Mouse (Mus musculus) lung, postnatal 0 days (tissue): ENCODE data around the gene Bicdl1. TPM values are rescaled to one million over a fixed set of nuclear protein-coding genes. Genes with fewer than 3 reads are reported as not detected.

Experiments used
- ATAC-seq: fragments of 200-750 bp; cut with Nextera tagmentation; 2 replicates; pipeline ENCODE4 v1.8.0; 2017; ENCODE audit warnings: moderate library complexity
- DNase-seq: peaks from one replicate; pipeline ENCODE4 v3.0.0-alpha.2; 2016; ENCODE audit warnings: low spot score
- H3K27ac ChIP-seq: fragments of 300-500 bp; sonication (generic); 2 replicates; pipeline ENCODE4 v1.5.1; 2014; ENCODE audit warnings: antibody characterized with exemption, mild to moderate bottlenecking, low read length, mixed read lengths
- H3K27me3 ChIP-seq: fragments of 300-500 bp; sonication (generic); replicated peaks from 2 replicates; pipeline ENCODE4 v1.6.1; 2014; ENCODE audit warnings: low read length, mixed read lengths; ENCODE audit not compliant: insufficient read depth
- H3K36me3 ChIP-seq: fragments of 300-500 bp; sonication (generic); 2 replicates; pipeline ENCODE4 v1.6.1; 2014; ENCODE audit warnings: low read length, mixed read lengths; ENCODE audit not compliant: insufficient read depth
- H3K4me1 ChIP-seq: fragments of 300-500 bp; sonication (generic); 2 replicates; pipeline ENCODE4 v1.6.1; 2014; ENCODE audit warnings: antibody characterized with exemption, low read depth, low read length, mixed read lengths; ENCODE audit not compliant: insufficient read depth
- H3K4me2 ChIP-seq: fragments of 300-500 bp; sonication (generic); replicated peaks from 2 replicates; pipeline ENCODE4 v1.6.1; 2014; ENCODE audit warnings: low read depth, mild to moderate bottlenecking, low read length, moderate library complexity, mixed read lengths
- H3K4me3 ChIP-seq: fragments of 300-500 bp; sonication (generic); 2 replicates; pipeline ENCODE4 v1.5.1; 2014; ENCODE audit warnings: low read depth, low read length
- H3K9ac ChIP-seq: fragments of 300-500 bp; sonication (generic); replicated peaks from 2 replicates; pipeline ENCODE4 v1.6.1; 2014; ENCODE audit warnings: low read depth, mild to moderate bottlenecking
- H3K9me3 ChIP-seq: fragments of 300-500 bp; sonication (generic); 2 replicates; pipeline ENCODE4 v1.6.1; 2016; ENCODE audit warnings: low read length, mixed read lengths
- CTCF ChIP-seq: IDR thresholded peaks from 2 replicates; pipeline ENCODE4 v1.5.1; 2016; ENCODE audit warnings: antibody characterized with exemption, mild to moderate bottlenecking
- EP300 ChIP-seq: IDR thresholded peaks from 2 replicates; pipeline ENCODE4 v1.6.1; 2016; ENCODE audit warnings: antibody characterized with exemption, mild to moderate bottlenecking, control low read depth
- WGBS: fragments of 180-500 bp; shearing (Covaris S2); extraction: QIAGEN DNeasy Blood & Tissue Kit; methylation state at CpG from one replicate; pipeline ENCODE4 v1.1.7; 2014; 5-methylcytosine and 5-hydroxymethylcytosine counted together
- polyA plus RNA-seq: library from polyadenylated mRNA; unstranded; fragments of >200 nt; fragmentation: Nextera tagmentation; extraction: Ambion mirVana; gene quantifications from 2 replicates; pipeline ENCODE4 v1.2.1, GENCODE M21; 2015

The Bicdl1 gene
- 12.4 and 14.1 TPM in 2 replicates for polyA plus RNA-seq

GRCm38 (mm10) chr5:115731001-115731731 is at the start of gene Bicdl1:
Gene Bicdl1, minus strand, starts transcription at chr5:115731621.
- DNase-seq, result peak; percentile 88
- WGBS, result 3% methylated on average over 34 of the region's 83 CpGs
- peaks cover 24% of the 10 kb centered on the region for H3K27me3 ChIP-seq
- H3K27ac ChIP-seq, result 0 out of 2 replicates have a peak within 1 kb of the TSS, but pooled peaks have one; percentile 43
- H3K4me3 ChIP-seq, result peak within 1 kb of the TSS; percentile 51
- ATAC-seq, result peak; percentile 77
- peaks cover 11% of the 10 kb centered on the region; the same call in 1 of the 2 replicates for H3K4me1 ChIP-seq
- peak within 1 kb of the TSS; percentile 99 for H3K4me2 ChIP-seq
- no peaks in the 10 kb centered on the region for H3K36me3 ChIP-seq
- no peaks in the 10 kb centered on the region for H3K9me3 ChIP-seq
- no peak for TF ChIP-seq EP300
- TF ChIP-seq CTCF, result peak; percentile 23; the same call in 1 of the 2 replicates
- no peak within 1 kb of the TSS for H3K9ac ChIP-seq

GRCm38 (mm10) chr5:115776911-115777310 is 45.5 kb upstream of the Bicdl1 start:
- Histone ChIP-seq H3K4me3 (no peak overlapping the region), H3K4me2 (no peak overlapping the region), H3K27ac (no peak overlapping the region), H3K4me1 (no peaks in the 10 kb centered on the region), H3K27me3 (no peaks in the 10 kb centered on the region), H3K36me3 (no peaks in the 10 kb centered on the region), H3K9ac (no peak overlapping the region), H3K9me3 (no peaks in the 10 kb centered on the region)
- 58% methylated on average over 4 of the region's 4 CpGs for WGBS
- DNase-seq (no peak), ATAC-seq (no peak)
- TF ChIP-seq CTCF (no peak), EP300 (no peak)

DNA sequence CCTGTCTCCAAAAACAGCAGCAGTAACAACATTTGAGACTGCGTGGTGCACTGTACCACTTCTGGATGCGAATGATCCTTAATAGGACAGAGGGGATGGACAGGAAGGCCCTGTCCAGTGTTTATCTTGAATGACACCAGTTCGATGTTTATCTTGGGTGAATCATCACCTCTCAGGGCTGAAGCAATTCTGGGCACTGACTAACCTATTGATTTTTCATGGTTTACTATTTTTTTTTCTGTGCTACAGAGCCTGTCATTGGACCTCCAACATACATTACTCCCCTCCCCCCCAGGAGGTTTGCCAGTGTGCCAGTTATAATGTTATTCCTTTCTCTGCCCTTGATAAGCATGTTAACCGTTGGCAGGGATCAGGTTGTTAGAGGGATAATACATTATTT is 43.9 kb upstream of the Bicdl1 start:
- DNase-seq (no peak), ATAC-seq (no peak)
- Histone ChIP-seq H3K27ac (no peak overlapping the region), H3K9ac (no peak overlapping the region), H3K9me3 (no peaks in the 10 kb centered on the region), H3K27me3 (no peaks in the 10 kb centered on the region), H3K4me2 (no peak overlapping the region), H3K4me3 (no peak overlapping the region), H3K36me3 (no peaks in the 10 kb centered on the region), H3K4me1 (no peaks in the 10 kb centered on the region)
- TF ChIP-seq EP300 (no peak), CTCF (no peak)
- WGBS, result 59% methylated on average over 4 of the region's 4 CpGs

DNA sequence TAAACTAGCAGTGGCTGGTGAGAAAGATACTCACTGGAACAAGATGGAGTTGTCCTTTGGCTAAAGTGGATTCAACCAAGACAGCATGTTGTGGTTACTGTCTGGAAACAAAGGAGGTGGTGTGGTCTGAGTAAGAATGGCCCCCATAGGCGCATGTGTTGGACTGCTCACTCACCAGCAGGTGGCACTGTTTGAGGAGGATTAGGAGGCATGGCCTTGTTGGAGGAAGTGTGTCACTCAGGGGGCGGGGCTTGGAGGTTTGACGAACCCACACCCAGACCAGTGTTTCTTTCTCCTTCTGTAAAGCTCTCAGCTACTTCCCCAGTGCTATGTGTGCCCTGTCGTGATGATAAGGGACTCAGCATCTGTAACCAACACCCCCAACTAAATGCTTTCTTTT is 38.6 kb upstream of the Bicdl1 start:
- Histone ChIP-seq H3K9me3 (no peaks in the 10 kb centered on the region), H3K4me2 (no peak overlapping the region), H3K4me3 (no peak overlapping the region), H3K27ac (no peak overlapping the region), H3K9ac (no peak overlapping the region), H3K27me3 (no peaks in the 10 kb centered on the region), H3K4me1 (no peaks in the 10 kb centered on the region), H3K36me3 (no peaks in the 10 kb centered on the region)
- 84% methylated on average over 4 of the region's 4 CpGs for WGBS
- DNase-seq, result no peak
- TF ChIP-seq EP300 (no peak), CTCF (0 out of 2 replicates have a peak, but pooled peaks have one; percentile 10)
- ATAC-seq, result no peak

DNA sequence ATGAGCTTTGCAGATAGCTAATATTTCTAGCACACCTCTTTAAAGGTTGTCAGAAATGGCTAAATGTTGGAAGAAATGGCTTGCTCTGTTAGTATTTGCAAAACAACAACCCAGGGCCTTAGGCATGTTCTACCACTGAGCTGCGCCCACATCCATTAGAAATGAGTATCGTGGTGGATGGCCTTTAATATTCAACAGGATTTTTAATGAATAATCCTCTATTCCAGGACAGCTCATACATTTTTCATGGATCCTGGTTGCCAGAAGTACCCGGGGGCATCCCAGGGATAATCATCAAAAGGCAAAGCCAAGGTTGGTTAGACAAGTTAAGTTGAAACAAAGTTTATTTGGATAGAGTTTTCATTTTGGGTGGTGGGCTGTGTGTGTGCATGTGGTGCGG is 37.7 kb upstream of the Bicdl1 start:
- no peak overlapping the region for H3K4me3 ChIP-seq
- ATAC-seq (no peak), DNase-seq (no peak)
- no peaks in the 10 kb centered on the region for H3K36me3 ChIP-seq
- H3K9ac ChIP-seq, result no peak overlapping the region
- no peak for TF ChIP-seq CTCF
- TF ChIP-seq EP300, result no peak
- H3K4me2 ChIP-seq, result no peak overlapping the region
- WGBS, result 85% methylated on average over 4 of the region's 4 CpGs
- no peak overlapping the region for H3K27ac ChIP-seq
- H3K27me3 ChIP-seq, result no peaks in the 10 kb centered on the region
- no peaks in the 10 kb centered on the region for H3K4me1 ChIP-seq
- H3K9me3 ChIP-seq, result no peaks in the 10 kb centered on the region

GRCm38 (mm10) chr5:115766821-115767220 is 35.4 kb upstream of the Bicdl1 start:
- Histone ChIP-seq H3K27ac (no peak overlapping the region), H3K4me3 (no peak overlapping the region), H3K9ac (no peak overlapping the region), H3K9me3 (no peaks in the 10 kb centered on the region), H3K36me3 (no peaks in the 10 kb centered on the region), H3K4me1 (no peaks in the 10 kb centered on the region), H3K4me2 (no peak overlapping the region), H3K27me3 (no peaks in the 10 kb centered on the region)
- DNase-seq, result no peak
- 60% methylated on average over 8 of the region's 8 CpGs for WGBS
- no peak for ATAC-seq
- TF ChIP-seq CTCF, result no peak
- no peak for TF ChIP-seq EP300
